Mouse (Mus musculus): ENCODE data around the gene Hecw2.

GRCm38 (mm10) chr1:53784291-53784720 lies 410.7 kb downstream of the Hecw2 start:
- TF ChIP-seq CTCF (IDR thresholded peaks at IDR 0.05; ENCODE audit: low read depth) (no peak), EP300 (IDR thresholded peaks at IDR 0.05; ENCODE audit: low read depth) (no peak)

All from liver, embryonic 14.5 days (tissue).